Mouse (Mus musculus): ENCODE results near the gene Prdm15. TPM values are rescaled to one million over a fixed set of nuclear protein-coding genes. Genes with fewer than 3 reads are reported as not detected.
A peak's percentile ranks its signal among the peaks of the same experiment; 100 is the strongest.

Prdm15 gene
- polyA plus RNA-seq, 1 experiment from 2014 or later = 9.7 TPM

GRCm38 (mm10) chr16:97872657-97873056, 21.0 kb upstream of the Prdm15 start:
- Histone ChIP-seq H3K36me3 (ENCODE audit: control insufficient read depth, insufficient read depth, low read length) (peaks cover 40% of the 10 kb centered on the region), H3K4me1 (replicated peaks; ENCODE audit: control insufficient read depth, insufficient read depth, low read length) (no peaks in the 10 kb centered on the region), H3K9ac (ENCODE audit: low read length) (no peak overlapping the region), H3K27me3 (replicated peaks; ENCODE audit: control insufficient read depth, insufficient read depth, low read length) (no peaks in the 10 kb centered on the region), H3K4me3 (ENCODE audit: low read depth, low read length) (no peak overlapping the region), H3K27ac (ENCODE audit: low read depth) (no peak overlapping the region), H3K4me2 (ENCODE audit: low read length) (no peak overlapping the region), H3K9me3 (ENCODE audit: control insufficient read depth, low read length) (no peaks in the 10 kb centered on the region)
- ATAC-seq (replicated peaks; ENCODE audit: low FRiP score, low TSS enrichment, low read depth) = no peak
- no peak for DNase-seq (ENCODE audit: low spot score)
- WGBS = 87% methylated on average over 5 of the region's 5 CpGs

- Histone ChIP-seq H3K36me3 (ENCODE audit: control insufficient read depth, insufficient read depth, low read length) (peaks cover 44% of the 10 kb centered on the region), H3K4me1 (replicated peaks; ENCODE audit: control insufficient read depth, insufficient read depth, low read length) (no peaks in the 10 kb centered on the region), H3K9ac (ENCODE audit: low read length) (no peak overlapping the region), H3K4me2 (ENCODE audit: low read length) (no peak overlapping the region), H3K27me3 (replicated peaks; ENCODE audit: control insufficient read depth, insufficient read depth, low read length) (no peaks in the 10 kb centered on the region), H3K4me3 (ENCODE audit: low read depth, low read length) (no peak overlapping the region), H3K9me3 (ENCODE audit: control insufficient read depth, low read length) (no peaks in the 10 kb centered on the region), H3K27ac (ENCODE audit: low read depth) (no peak overlapping the region)
- WGBS = 77% methylated on average over 6 of the region's 6 CpGs
- DNase-seq (ENCODE audit: low spot score) (no peak), ATAC-seq (replicated peaks; ENCODE audit: low FRiP score, low TSS enrichment, low read depth) (no peak)
Measured at GRCm38 (mm10) chr16:97869193-97870102, 17.8 kb upstream of the Prdm15 start.

GRCm38 (mm10) chr16:97863932-97864467, 12.3 kb upstream of the Prdm15 start:
- Histone ChIP-seq H3K27ac (ENCODE audit: low read depth) (no peak overlapping the region), H3K4me1 (replicated peaks; ENCODE audit: control insufficient read depth, insufficient read depth, low read length) (no peaks in the 10 kb centered on the region), H3K36me3 (ENCODE audit: control insufficient read depth, insufficient read depth, low read length) (peaks cover 39% of the 10 kb centered on the region), H3K4me3 (ENCODE audit: low read depth, low read length) (no peak overlapping the region), H3K9ac (ENCODE audit: low read length) (no peak overlapping the region), H3K9me3 (ENCODE audit: control insufficient read depth, low read length) (no peaks in the 10 kb centered on the region), H3K4me2 (ENCODE audit: low read length) (no peak overlapping the region), H3K27me3 (replicated peaks; ENCODE audit: control insufficient read depth, insufficient read depth, low read length) (no peaks in the 10 kb centered on the region)
- ATAC-seq (replicated peaks; ENCODE audit: low FRiP score, low TSS enrichment, low read depth) (no peak), DNase-seq (ENCODE audit: low spot score) (no peak)
- 84% methylated on average over 3 of the region's 3 CpGs for WGBS

- no peak for DNase-seq (ENCODE audit: low spot score)
- Histone ChIP-seq H3K4me2 (ENCODE audit: low read length) (no peak overlapping the region), H3K27ac (ENCODE audit: low read depth) (no peak overlapping the region)
Measured at GRCm38 (mm10) chr16:97856050-97856449, 4.4 kb upstream of the Prdm15 start.

GRCm38 (mm10) chr16:97851061-97851740, 449 bp downstream of the Prdm15 start:
- Histone ChIP-seq H3K4me2 (ENCODE audit: low read length) (peak overlapping the region; percentile 75), H3K4me3 (ENCODE audit: low read depth, low read length) (peak overlapping the region; percentile 87), H3K27me3 (replicated peaks; ENCODE audit: control insufficient read depth, insufficient read depth, low read length) (no peaks in the 10 kb centered on the region), H3K9ac (ENCODE audit: low read length) (peak overlapping the region; percentile 96), H3K36me3 (ENCODE audit: control insufficient read depth, insufficient read depth, low read length) (no peaks in the 10 kb centered on the region), H3K9me3 (ENCODE audit: control insufficient read depth, low read length) (no peaks in the 10 kb centered on the region), H3K27ac (ENCODE audit: low read depth) (peak overlapping the region; percentile 97), H3K4me1 (replicated peaks; ENCODE audit: control insufficient read depth, insufficient read depth, low read length) (peaks cover 8% of the 10 kb centered on the region)
- peak; percentile 92 for ATAC-seq (replicated peaks; ENCODE audit: low FRiP score, low TSS enrichment, low read depth)
- under 1% methylated on average over 76 of the region's 77 CpGs for whole genome bisulfite sequencing
- peak; percentile 92 for DNase-seq (ENCODE audit: low spot score)

More at GRCm38 (mm10) chr16:97856050-97856449, 4.4 kb upstream of the Prdm15 start:
- Histone ChIP-seq H3K36me3 (ENCODE audit: control insufficient read depth, insufficient read depth, low read length) (peaks cover 18% of the 10 kb centered on the region), H3K4me3 (ENCODE audit: low read depth, low read length) (no peak overlapping the region), H3K4me1 (replicated peaks; ENCODE audit: control insufficient read depth, insufficient read depth, low read length) (no peaks in the 10 kb centered on the region), H3K9me3 (ENCODE audit: control insufficient read depth, low read length) (no peaks in the 10 kb centered on the region), H3K27me3 (replicated peaks; ENCODE audit: control insufficient read depth, insufficient read depth, low read length) (no peaks in the 10 kb centered on the region), H3K9ac (ENCODE audit: low read length) (no peak overlapping the region)
- no peak for ATAC-seq (replicated peaks; ENCODE audit: low FRiP score, low TSS enrichment, low read depth)

- H3K27me3 ChIP-seq (replicated peaks; ENCODE audit: control insufficient read depth, insufficient read depth, low read length) = no peaks in the 10 kb centered on the region
- H3K9ac ChIP-seq (ENCODE audit: low read length) = peak overlapping the region; percentile 96
- WGBS = under 1% methylated on average over 11 of the region's 11 CpGs
- ATAC-seq (replicated peaks; ENCODE audit: low FRiP score, low TSS enrichment, low read depth) = peak; percentile 51
- H3K9me3 ChIP-seq (ENCODE audit: control insufficient read depth, low read length) = no peaks in the 10 kb centered on the region
- peak overlapping the region; percentile 97 for H3K27ac ChIP-seq (ENCODE audit: low read depth)
- peak overlapping the region; percentile 75 for H3K4me2 ChIP-seq (ENCODE audit: low read length)
- DNase-seq (ENCODE audit: low spot score) = no peak
- peak overlapping the region; percentile 87 for H3K4me3 ChIP-seq (ENCODE audit: low read depth, low read length)
- H3K36me3 ChIP-seq (ENCODE audit: control insufficient read depth, insufficient read depth, low read length) = no peaks in the 10 kb centered on the region
- H3K4me1 ChIP-seq (replicated peaks; ENCODE audit: control insufficient read depth, insufficient read depth, low read length) = peaks cover 8% of the 10 kb centered on the region
Measured at GRCm38 (mm10) chr16:97850667-97851060, 986 bp downstream of the Prdm15 start.

- H3K36me3 ChIP-seq (ENCODE audit: control insufficient read depth, insufficient read depth, low read length) = no peaks in the 10 kb centered on the region
- DNase-seq (ENCODE audit: low spot score) (no peak), ATAC-seq (replicated peaks; ENCODE audit: low FRiP score, low TSS enrichment, low read depth) (no peak)
- no peaks in the 10 kb centered on the region for H3K9me3 ChIP-seq (ENCODE audit: control insufficient read depth, low read length)
- H3K4me1 ChIP-seq (replicated peaks; ENCODE audit: control insufficient read depth, insufficient read depth, low read length) = peaks cover 8% of the 10 kb centered on the region
- H3K4me3 ChIP-seq (ENCODE audit: low read depth, low read length) = no peak overlapping the region
- WGBS = 79% methylated on average over 6 of the region's 6 CpGs
- no peak overlapping the region for H3K4me2 ChIP-seq (ENCODE audit: low read length)
- no peaks in the 10 kb centered on the region for H3K27me3 ChIP-seq (replicated peaks; ENCODE audit: control insufficient read depth, insufficient read depth, low read length)
- H3K9ac ChIP-seq (ENCODE audit: low read length) = no peak overlapping the region
- no peak overlapping the region for H3K27ac ChIP-seq (ENCODE audit: low read depth)
Measured at GRCm38 (mm10) chr16:97848832-97849231, 2.8 kb downstream of the Prdm15 start.

- Histone ChIP-seq H3K36me3 (ENCODE audit: control insufficient read depth, insufficient read depth, low read length) (no peaks in the 10 kb centered on the region), H3K27me3 (replicated peaks; ENCODE audit: control insufficient read depth, insufficient read depth, low read length) (no peaks in the 10 kb centered on the region), H3K27ac (ENCODE audit: low read depth) (peak overlapping the region; percentile 23; the same call in 1 of the 2 replicates), H3K9ac (ENCODE audit: low read length) (no peak overlapping the region), H3K4me3 (ENCODE audit: low read depth, low read length) (no peak overlapping the region), H3K9me3 (ENCODE audit: control insufficient read depth, low read length) (no peaks in the 10 kb centered on the region), H3K4me1 (replicated peaks; ENCODE audit: control insufficient read depth, insufficient read depth, low read length) (peaks cover 6% of the 10 kb centered on the region), H3K4me2 (ENCODE audit: low read length) (no peak overlapping the region)
- 64% methylated on average over 12 of the region's 12 CpGs for WGBS
- no peak; the same call in 1 of the 2 replicates for ATAC-seq (replicated peaks; ENCODE audit: low FRiP score, low TSS enrichment, low read depth)
- DNase-seq (ENCODE audit: low spot score) = no peak
Measured at GRCm38 (mm10) chr16:97844967-97845937, 6.4 kb downstream of the Prdm15 start.
